Mouse (Mus musculus) liver, postnatal 0 days (tissue): ENCODE results near the gene Atp5d.

ENCODE experiments used
- CTCF ChIP-seq: sonication (generic); IDR thresholded peaks from 2 replicates; pipeline ENCODE4 v1.5.1; 2016; ENCODE audit warnings: antibody characterized with exemption, low read depth
- EP300 ChIP-seq: IDR thresholded peaks from 2 replicates; pipeline ENCODE4 v1.6.1; 2016; ENCODE audit warnings: antibody characterized with exemption, low read depth, mild to moderate bottlenecking

DNA sequence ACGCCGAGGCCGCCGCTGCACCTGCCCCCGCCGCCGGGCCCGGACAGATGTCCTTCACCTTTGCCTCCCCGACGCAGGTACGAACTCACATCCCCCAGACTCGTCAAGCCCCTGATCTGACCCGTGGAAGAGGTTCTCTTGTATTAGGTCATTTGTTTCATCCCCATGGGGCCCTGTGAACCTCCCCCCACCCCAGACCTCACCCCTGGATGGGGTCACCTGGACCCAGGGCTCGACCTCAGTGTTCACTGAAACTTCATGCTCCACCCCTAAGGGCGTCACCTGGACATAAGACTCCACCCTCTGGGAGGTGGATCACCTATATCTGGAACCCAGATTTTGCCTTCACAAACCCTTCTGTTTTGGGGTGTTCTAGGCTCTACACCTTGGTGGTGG lies 4.1 kb downstream of the Atp5d start:
- TF ChIP-seq EP300: no peak
- no peak for TF ChIP-seq CTCF
